Mouse (Mus musculus) hindbrain, embryonic 16.5 days (tissue): ENCODE measurements around the gene Ripor3. TPM values are rescaled to one million over a fixed set of nuclear protein-coding genes. Genes with fewer than 3 reads are reported as not detected.

Experiments
- ATAC-seq: fragments of 200-750 bp; cut with Nextera tagmentation; 2 replicates; pipeline ENCODE4 v1.8.0; 2017; ENCODE audit warnings: moderate TSS enrichment, moderate library complexity
- H3K27ac ChIP-seq: fragments of 300-500 bp; sonication (generic); 2 replicates; pipeline ENCODE4 v1.5.1; 2014; ENCODE audit warnings: low read depth, mild to moderate bottlenecking, control low read depth, low read length, moderate library complexity
- H3K27me3 ChIP-seq: fragments of 300-500 bp; sonication (generic); replicated peaks from 2 replicates; pipeline ENCODE4 v1.6.1; 2014; ENCODE audit warnings: low read length; ENCODE audit not compliant: control insufficient read depth, insufficient read depth
- H3K36me3 ChIP-seq: fragments of 300-500 bp; sonication (generic); 2 replicates; pipeline ENCODE4 v1.6.1; 2014; ENCODE audit warnings: mild to moderate bottlenecking, low read length, moderate library complexity, mixed read lengths; ENCODE audit not compliant: control insufficient read depth, insufficient read depth
- H3K4me1 ChIP-seq: fragments of 300-500 bp; sonication (generic); 2 replicates; pipeline ENCODE4 v1.6.1; 2014; ENCODE audit warnings: low read depth, low read length; ENCODE audit not compliant: control insufficient read depth, insufficient read depth
- H3K4me2 ChIP-seq: fragments of 300-500 bp; sonication (generic); 2 replicates; pipeline ENCODE4 v1.6.1; 2014; ENCODE audit warnings: mild to moderate bottlenecking, low read length, control low read depth, moderate library complexity
- H3K4me3 ChIP-seq: fragments of 300-500 bp; sonication (generic); 2 replicates; pipeline ENCODE4 v1.5.1; 2014; ENCODE audit warnings: mild to moderate bottlenecking, low read length, control low read depth, moderate library complexity
- H3K9ac ChIP-seq: fragments of 300-500 bp; sonication (generic); 2 replicates; pipeline ENCODE4 v1.6.1; 2014; ENCODE audit warnings: low read depth, mild to moderate bottlenecking, control low read depth, low read length, moderate library complexity
- H3K9me3 ChIP-seq: fragments of 300-500 bp; sonication (generic); 2 replicates; pipeline ENCODE4 v1.6.1; 2014; ENCODE audit warnings: mild to moderate bottlenecking, low read length, moderate library complexity; ENCODE audit not compliant: control insufficient read depth
- WGBS: fragments of 180-500 bp; shearing (Covaris S2); extraction: QIAGEN DNeasy Blood & Tissue Kit; methylation state at CpG from one replicate; pipeline ENCODE4 v1.1.7; 2014; 5-methylcytosine and 5-hydroxymethylcytosine counted together
- polyA plus RNA-seq: library from polyadenylated mRNA; unstranded; fragments of >200 nt; fragmentation: Nextera tagmentation; extraction: Ambion mirVana; gene quantifications from 2 replicates; pipeline ENCODE4 v1.2.1, GENCODE M21; 2015

Gene Ripor3
- polyA plus RNA-seq, 1 experiment from 2014 or later, result 0.19 TPM

GRCm38 (mm10) chr2:167965911-167966310 lies 44.5 kb downstream of the Ripor3 start:
- Histone ChIP-seq H3K4me3 (no peak overlapping the region), H3K9me3 (no peaks in the 10 kb centered on the region), H3K36me3 (peaks cover 32% of the 10 kb centered on the region), H3K27me3 (no peaks in the 10 kb centered on the region), H3K4me2 (no peak overlapping the region), H3K9ac (no peak overlapping the region), H3K27ac (no peak overlapping the region), H3K4me1 (no peaks in the 10 kb centered on the region)
- 89% methylated on average over 3 of the region's 3 CpGs for WGBS
- ATAC-seq, result no peak

GRCm38 (mm10) chr2:167964320-167964719 lies 46.1 kb downstream of the Ripor3 start:
- WGBS, result 91% methylated on average over 9 of the region's 9 CpGs

GRCm38 (mm10) chr2:167963778-167964300 lies 46.6 kb downstream of the Ripor3 start:
- no peak overlapping the region for H3K27ac ChIP-seq
- 93% methylated on average over 9 of the region's 9 CpGs for WGBS
- no peak overlapping the region for H3K4me2 ChIP-seq
- H3K4me1 ChIP-seq, result peaks cover 12% of the 10 kb centered on the region
- no peaks in the 10 kb centered on the region for H3K9me3 ChIP-seq
- H3K36me3 ChIP-seq, result peaks cover 32% of the 10 kb centered on the region
- H3K9ac ChIP-seq, result no peak overlapping the region
- ATAC-seq, result no peak
- no peak overlapping the region for H3K4me3 ChIP-seq
- no peaks in the 10 kb centered on the region for H3K27me3 ChIP-seq

More at GRCm38 (mm10) chr2:167964320-167964719, 46.1 kb downstream of the Ripor3 start:
- Histone ChIP-seq H3K9me3 (no peaks in the 10 kb centered on the region), H3K27ac (no peak overlapping the region), H3K4me2 (no peak overlapping the region), H3K4me3 (no peak overlapping the region), H3K36me3 (peaks cover 32% of the 10 kb centered on the region), H3K27me3 (no peaks in the 10 kb centered on the region), H3K9ac (no peak overlapping the region), H3K4me1 (peaks cover 8% of the 10 kb centered on the region)
- no peak for ATAC-seq

- Histone ChIP-seq H3K27me3 (no peaks in the 10 kb centered on the region), H3K4me1 (peaks cover 18% of the 10 kb centered on the region), H3K27ac (no peak overlapping the region), H3K4me2 (no peak overlapping the region), H3K9ac (no peak overlapping the region), H3K4me3 (no peak overlapping the region), H3K36me3 (peaks cover 32% of the 10 kb centered on the region), H3K9me3 (no peaks in the 10 kb centered on the region)
- 89% methylated on average over 4 of the region's 4 CpGs for WGBS
- ATAC-seq, result no peak
Measured at GRCm38 (mm10) chr2:167963176-167963575, 47.2 kb downstream of the Ripor3 start.

- Histone ChIP-seq H3K27ac (no peak overlapping the region), H3K4me1 (peaks cover 21% of the 10 kb centered on the region), H3K9me3 (no peaks in the 10 kb centered on the region), H3K27me3 (no peaks in the 10 kb centered on the region), H3K36me3 (peaks cover 27% of the 10 kb centered on the region), H3K4me2 (no peak overlapping the region), H3K4me3 (no peak overlapping the region), H3K9ac (no peak overlapping the region)
- WGBS, result 94% methylated on average over 6 of the region's 6 CpGs
- no peak for ATAC-seq
Measured at GRCm38 (mm10) chr2:167962347-167962746, 48.1 kb downstream of the Ripor3 start.

- no peak for ATAC-seq
- Histone ChIP-seq H3K9ac (no peak overlapping the region), H3K9me3 (no peaks in the 10 kb centered on the region), H3K4me2 (no peak overlapping the region), H3K27ac (no peak overlapping the region), H3K4me3 (no peak overlapping the region), H3K36me3 (peaks cover 17% of the 10 kb centered on the region), H3K4me1 (peaks cover 21% of the 10 kb centered on the region), H3K27me3 (no peaks in the 10 kb centered on the region)
- 76% methylated on average over 8 of the region's 8 CpGs for WGBS
Measured at GRCm38 (mm10) chr2:167960584-167960983, 49.8 kb downstream of the Ripor3 start.

- Histone ChIP-seq H3K36me3 (peaks cover 11% of the 10 kb centered on the region), H3K9me3 (no peaks in the 10 kb centered on the region), H3K4me2 (no peak overlapping the region), H3K27ac (no peak overlapping the region), H3K4me1 (peaks cover 21% of the 10 kb centered on the region), H3K4me3 (no peak overlapping the region), H3K9ac (no peak overlapping the region), H3K27me3 (no peaks in the 10 kb centered on the region)
- WGBS, result 74% methylated on average over 7 of the region's 7 CpGs
- no peak for ATAC-seq
Measured at GRCm38 (mm10) chr2:167959996-167960395, 50.4 kb downstream of the Ripor3 start.

GRCm38 (mm10) chr2:167959384-167959911 lies 51.0 kb downstream of the Ripor3 start:
- H3K36me3 ChIP-seq, result peaks cover 6% of the 10 kb centered on the region
- peak overlapping the region; percentile 46; the same call in 1 of the 2 replicates for H3K27ac ChIP-seq
- no peaks in the 10 kb centered on the region for H3K27me3 ChIP-seq
- H3K4me3 ChIP-seq, result no peak overlapping the region
- H3K4me2 ChIP-seq, result no peak overlapping the region
- no peak overlapping the region for H3K9ac ChIP-seq
- no peak for ATAC-seq
- 72% methylated on average over 4 of the region's 4 CpGs for WGBS
- peaks cover 21% of the 10 kb centered on the region for H3K4me1 ChIP-seq
- no peaks in the 10 kb centered on the region for H3K9me3 ChIP-seq

GRCm38 (mm10) chr2:167958843-167959242 lies 51.6 kb downstream of the Ripor3 start:
- peaks cover 21% of the 10 kb centered on the region for H3K4me1 ChIP-seq
- no peak overlapping the region for H3K4me3 ChIP-seq
- H3K9me3 ChIP-seq, result no peaks in the 10 kb centered on the region
- no peaks in the 10 kb centered on the region for H3K27me3 ChIP-seq
- no peak for ATAC-seq
- H3K36me3 ChIP-seq, result peaks cover under 1% of the 10 kb centered on the region
- H3K27ac ChIP-seq, result peak overlapping the region; percentile 54
- H3K9ac ChIP-seq, result no peak overlapping the region
- no peak overlapping the region for H3K4me2 ChIP-seq
- WGBS, result 53% methylated on average over 4 of the region's 4 CpGs
